Mouse (Mus musculus): ENCODE measurements around the gene Abcd4. TPM values are rescaled to one million over a fixed set of nuclear protein-coding genes. Genes with fewer than 3 reads are reported as not detected.

Abcd4 gene
- polyA plus RNA-seq, 1 experiment from 2014 or later, result 13.2 TPM

GRCm38 (mm10) chr12:84581285-84581684 lies 35.9 kb downstream of the Abcd4 start:
- WGBS, result 93% methylated on average over 2 of the region's 2 CpGs
- H3K27me3 ChIP-seq (ENCODE audit: control insufficient read depth, insufficient read depth, low read length), result no peaks in the 10 kb centered on the region
- no peaks in the 10 kb centered on the region for H3K4me1 ChIP-seq (ENCODE audit: control insufficient read depth, insufficient read depth, low read length)
- no peak overlapping the region for H3K9ac ChIP-seq (ENCODE audit: low read length)
- no peak for ATAC-seq (ENCODE audit: insufficient read depth, low FRiP score)
- no peak overlapping the region for H3K4me3 ChIP-seq (replicated peaks; ENCODE audit: low read length)
- H3K4me2 ChIP-seq (ENCODE audit: low read depth, low read length), result no peak overlapping the region
- no peak overlapping the region for H3K27ac ChIP-seq (ENCODE audit: low read length)
- no peaks in the 10 kb centered on the region for H3K9me3 ChIP-seq (replicated peaks; ENCODE audit: control insufficient read depth, low read length)
- no peaks in the 10 kb centered on the region for H3K36me3 ChIP-seq (ENCODE audit: control insufficient read depth, insufficient read depth, low read length)

- ATAC-seq (ENCODE audit: insufficient read depth, low FRiP score), result no peak
- Histone ChIP-seq H3K27me3 (ENCODE audit: control insufficient read depth, insufficient read depth, low read length) (peaks cover 6% of the 10 kb centered on the region; the same call in 1 of the 2 replicates), H3K27ac (ENCODE audit: low read length) (no peak overlapping the region), H3K4me2 (ENCODE audit: low read depth, low read length) (no peak overlapping the region), H3K4me1 (ENCODE audit: control insufficient read depth, insufficient read depth, low read length) (no peaks in the 10 kb centered on the region), H3K9me3 (replicated peaks; ENCODE audit: control insufficient read depth, low read length) (no peaks in the 10 kb centered on the region), H3K9ac (ENCODE audit: low read length) (no peak overlapping the region), H3K36me3 (ENCODE audit: control insufficient read depth, insufficient read depth, low read length) (no peaks in the 10 kb centered on the region), H3K4me3 (replicated peaks; ENCODE audit: low read length) (no peak overlapping the region)
- 42% methylated on average over 5 of the region's 5 CpGs for WGBS
Measured at GRCm38 (mm10) chr12:84578440-84578770, 38.8 kb downstream of the Abcd4 start.

GRCm38 (mm10) chr12:84577768-84578439 lies 39.3 kb downstream of the Abcd4 start:
- Histone ChIP-seq H3K4me1 (ENCODE audit: control insufficient read depth, insufficient read depth, low read length) (no peaks in the 10 kb centered on the region), H3K4me2 (ENCODE audit: low read depth, low read length) (no peak overlapping the region), H3K36me3 (ENCODE audit: control insufficient read depth, insufficient read depth, low read length) (no peaks in the 10 kb centered on the region), H3K27me3 (ENCODE audit: control insufficient read depth, insufficient read depth, low read length) (peaks cover 11% of the 10 kb centered on the region), H3K4me3 (replicated peaks; ENCODE audit: low read length) (no peak overlapping the region), H3K9me3 (replicated peaks; ENCODE audit: control insufficient read depth, low read length) (no peaks in the 10 kb centered on the region), H3K27ac (ENCODE audit: low read length) (no peak overlapping the region), H3K9ac (ENCODE audit: low read length) (no peak overlapping the region)
- ATAC-seq (ENCODE audit: insufficient read depth, low FRiP score), result no peak
- WGBS, result 70% methylated on average over 11 of the region's 11 CpGs

- no peaks in the 10 kb centered on the region for H3K9me3 ChIP-seq (replicated peaks; ENCODE audit: control insufficient read depth, low read length)
- H3K4me2 ChIP-seq (ENCODE audit: low read depth, low read length), result no peak overlapping the region
- no peak for ATAC-seq (ENCODE audit: insufficient read depth, low FRiP score)
- H3K36me3 ChIP-seq (ENCODE audit: control insufficient read depth, insufficient read depth, low read length), result no peaks in the 10 kb centered on the region
- no peak overlapping the region for H3K9ac ChIP-seq (ENCODE audit: low read length)
- WGBS, result 21% methylated on average over 7 of the region's 7 CpGs
- peaks cover 57% of the 10 kb centered on the region for H3K27me3 ChIP-seq (ENCODE audit: control insufficient read depth, insufficient read depth, low read length)
- H3K4me3 ChIP-seq (replicated peaks; ENCODE audit: low read length), result no peak overlapping the region
- no peak overlapping the region for H3K27ac ChIP-seq (ENCODE audit: low read length)
- 0 out of 2 replicates have a peak, but pooled peaks cover 3% of the 10 kb centered on the region for H3K4me1 ChIP-seq (ENCODE audit: control insufficient read depth, insufficient read depth, low read length)
Measured at GRCm38 (mm10) chr12:84573094-84573493, 44.1 kb downstream of the Abcd4 start.

DNA sequence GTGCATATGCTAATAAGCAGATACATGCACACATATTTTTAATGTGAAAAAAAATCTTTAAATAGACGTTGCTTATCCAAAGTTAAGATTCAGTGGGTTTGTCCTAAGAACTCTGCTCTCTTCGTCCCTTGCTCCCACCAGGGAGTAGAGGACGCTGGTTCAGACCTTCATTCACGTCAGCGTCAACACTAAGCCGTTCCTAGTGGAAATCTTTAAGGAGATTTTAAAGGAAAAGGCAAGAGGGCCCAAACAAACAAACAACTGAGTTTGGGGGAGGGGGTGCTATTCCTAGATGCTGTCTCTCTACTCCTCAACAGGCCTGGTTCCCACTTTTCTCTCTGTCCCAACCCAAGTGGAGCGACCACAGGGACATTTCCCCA lies 44.9 kb downstream of the Abcd4 start:
- Histone ChIP-seq H3K9ac (ENCODE audit: low read length) (no peak overlapping the region), H3K4me2 (ENCODE audit: low read depth, low read length) (no peak overlapping the region), H3K9me3 (replicated peaks; ENCODE audit: control insufficient read depth, low read length) (no peaks in the 10 kb centered on the region), H3K4me1 (ENCODE audit: control insufficient read depth, insufficient read depth, low read length) (0 out of 2 replicates have a peak, but pooled peaks cover 3% of the 10 kb centered on the region), H3K4me3 (replicated peaks; ENCODE audit: low read length) (no peak overlapping the region), H3K27me3 (ENCODE audit: control insufficient read depth, insufficient read depth, low read length) (peaks cover 62% of the 10 kb centered on the region), H3K27ac (ENCODE audit: low read length) (no peak overlapping the region), H3K36me3 (ENCODE audit: control insufficient read depth, insufficient read depth, low read length) (no peaks in the 10 kb centered on the region)
- no peak for ATAC-seq (ENCODE audit: insufficient read depth, low FRiP score)
- WGBS, result 8% methylated on average over 7 of the region's 7 CpGs

GRCm38 (mm10) chr12:84571466-84572340 lies 45.5 kb downstream of the Abcd4 start:
- Histone ChIP-seq H3K4me2 (ENCODE audit: low read depth, low read length) (no peak overlapping the region), H3K4me1 (ENCODE audit: control insufficient read depth, insufficient read depth, low read length) (0 out of 2 replicates have a peak, but pooled peaks cover 3% of the 10 kb centered on the region), H3K27ac (ENCODE audit: low read length) (no peak overlapping the region), H3K27me3 (ENCODE audit: control insufficient read depth, insufficient read depth, low read length) (peaks cover 62% of the 10 kb centered on the region), H3K9me3 (replicated peaks; ENCODE audit: control insufficient read depth, low read length) (no peaks in the 10 kb centered on the region), H3K36me3 (ENCODE audit: control insufficient read depth, insufficient read depth, low read length) (no peaks in the 10 kb centered on the region), H3K4me3 (replicated peaks; ENCODE audit: low read length) (no peak overlapping the region), H3K9ac (ENCODE audit: low read length) (no peak overlapping the region)
- no peak for ATAC-seq (ENCODE audit: insufficient read depth, low FRiP score)
- WGBS, result 2% methylated on average over 43 of the region's 43 CpGs

- no peak for ATAC-seq (ENCODE audit: insufficient read depth, low FRiP score)
- no peak overlapping the region for H3K27ac ChIP-seq (ENCODE audit: low read length)
- no peak overlapping the region for H3K9ac ChIP-seq (ENCODE audit: low read length)
- H3K9me3 ChIP-seq (replicated peaks; ENCODE audit: control insufficient read depth, low read length), result no peaks in the 10 kb centered on the region
- H3K4me2 ChIP-seq (ENCODE audit: low read depth, low read length), result no peak overlapping the region
- H3K4me1 ChIP-seq (ENCODE audit: control insufficient read depth, insufficient read depth, low read length), result 0 out of 2 replicates have a peak, but pooled peaks cover 3% of the 10 kb centered on the region
- WGBS, result 3% methylated on average over 34 of the region's 34 CpGs
- H3K27me3 ChIP-seq (ENCODE audit: control insufficient read depth, insufficient read depth, low read length), result peaks cover 62% of the 10 kb centered on the region
- no peaks in the 10 kb centered on the region for H3K36me3 ChIP-seq (ENCODE audit: control insufficient read depth, insufficient read depth, low read length)
- H3K4me3 ChIP-seq (replicated peaks; ENCODE audit: low read length), result no peak overlapping the region
Measured at GRCm38 (mm10) chr12:84570694-84571415, 46.4 kb downstream of the Abcd4 start.

DNA sequence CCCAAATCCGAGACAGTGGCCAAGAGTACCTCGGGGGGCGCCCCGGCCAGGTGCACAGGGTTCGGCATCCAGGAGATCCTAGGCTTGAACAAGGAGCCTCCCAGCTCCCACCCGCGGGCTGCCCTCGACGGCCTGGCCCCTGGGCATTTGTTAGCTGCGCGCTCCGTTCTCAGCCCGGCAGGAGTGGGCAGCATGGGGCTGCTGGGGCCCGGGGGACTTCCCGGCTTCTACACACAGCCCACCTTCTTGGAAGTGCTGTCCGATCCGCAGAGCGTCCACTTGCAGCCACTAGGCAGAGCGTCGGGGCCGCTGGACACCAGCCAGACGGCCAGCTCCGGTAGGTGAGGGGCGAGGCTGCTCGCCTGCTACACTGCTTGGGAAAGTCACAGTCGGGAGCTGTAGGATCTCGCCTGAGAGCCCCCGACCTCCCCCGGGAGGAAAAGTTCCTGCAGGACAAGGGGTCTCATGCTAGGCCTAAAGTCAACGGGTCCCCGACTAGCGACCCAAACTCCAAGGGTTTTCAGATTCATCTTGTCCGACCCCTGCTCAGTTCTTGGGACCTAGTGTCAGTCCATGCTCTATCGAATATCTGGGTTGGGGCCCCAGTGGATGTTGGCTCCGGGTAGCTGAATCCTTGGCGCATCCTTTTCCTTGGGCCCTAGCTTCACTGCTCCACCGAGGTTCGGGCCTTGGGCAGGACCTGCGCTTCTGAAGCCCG lies 47.1 kb downstream of the Abcd4 start:
- Histone ChIP-seq H3K27ac (ENCODE audit: low read length) (no peak overlapping the region), H3K9me3 (replicated peaks; ENCODE audit: control insufficient read depth, low read length) (no peaks in the 10 kb centered on the region), H3K4me2 (ENCODE audit: low read depth, low read length) (no peak overlapping the region), H3K4me1 (ENCODE audit: control insufficient read depth, insufficient read depth, low read length) (0 out of 2 replicates have a peak, but pooled peaks cover 3% of the 10 kb centered on the region), H3K36me3 (ENCODE audit: control insufficient read depth, insufficient read depth, low read length) (no peaks in the 10 kb centered on the region), H3K27me3 (ENCODE audit: control insufficient read depth, insufficient read depth, low read length) (peaks cover 62% of the 10 kb centered on the region), H3K4me3 (replicated peaks; ENCODE audit: low read length) (no peak overlapping the region), H3K9ac (ENCODE audit: low read length) (no peak overlapping the region)
- 2% methylated on average over 40 of the region's 40 CpGs for WGBS
- ATAC-seq (ENCODE audit: insufficient read depth, low FRiP score), result no peak
